Mouse (Mus musculus): ENCODE results near the gene Tmem115. TPM values are rescaled to one million over a fixed set of nuclear protein-coding genes. Genes with fewer than 3 reads are reported as not detected.

Gene Tmem115
- polyA plus RNA-seq, 1 experiment from 2014 or later: 39.3 TPM

DNA sequence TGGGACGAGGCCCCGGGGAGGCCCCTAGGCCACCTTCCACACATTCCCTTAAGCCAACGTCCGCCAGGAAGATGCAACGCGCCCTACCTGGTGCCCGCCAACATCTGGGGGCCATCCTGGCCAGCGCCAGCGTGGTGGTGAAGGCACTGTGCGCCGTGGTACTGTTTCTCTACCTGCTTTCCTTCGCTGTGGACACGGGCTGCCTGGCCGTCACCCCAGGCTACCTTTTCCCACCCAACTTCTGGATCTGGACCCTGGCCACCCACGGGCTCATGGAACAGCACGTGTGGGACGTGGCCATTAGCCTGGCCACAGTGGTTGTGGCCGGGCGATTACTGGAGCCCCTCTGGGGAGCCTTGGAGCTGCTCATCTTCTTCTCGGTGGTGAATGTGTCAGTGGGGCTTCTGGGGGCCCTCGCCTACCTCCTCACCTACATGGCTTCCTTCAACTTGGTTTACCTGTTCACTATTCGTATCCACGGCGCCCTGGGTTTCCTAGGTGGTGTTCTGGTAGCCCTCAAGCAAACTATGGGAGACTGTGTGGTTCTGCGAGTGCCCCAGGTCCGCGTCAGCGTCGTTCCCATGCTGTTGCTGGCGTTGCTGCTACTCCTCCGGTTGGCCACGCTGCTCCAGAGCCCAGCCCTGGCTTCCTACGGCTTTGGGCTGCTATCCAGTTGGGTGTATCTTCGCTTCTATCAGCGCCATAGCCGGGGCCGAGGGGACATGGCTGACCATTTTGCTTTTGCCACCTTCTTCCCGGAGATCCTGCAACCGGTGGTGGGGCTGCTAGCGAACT is 860 bp downstream of the Tmem115 start:
- peak; percentile 42 for DNase-seq (ENCODE audit: low spot score)
- H3K27ac ChIP-seq (replicated peaks): peak overlapping the region; percentile 84
- H3K4me1 ChIP-seq: peaks cover 40% of the 10 kb centered on the region
- H3K9me3 ChIP-seq: no peaks in the 10 kb centered on the region
- peaks cover 32% of the 10 kb centered on the region for H3K36me3 ChIP-seq (replicated peaks)
- H3K27me3 ChIP-seq (replicated peaks; ENCODE audit: low read depth, poor library complexity, severe bottlenecking): peaks cover 5% of the 10 kb centered on the region; the same call in 1 of the 2 replicates
- WGBS: 1% methylated on average over 40 of the region's 40 CpGs
- peak overlapping the region; percentile 93 for H3K4me3 ChIP-seq

DNA sequence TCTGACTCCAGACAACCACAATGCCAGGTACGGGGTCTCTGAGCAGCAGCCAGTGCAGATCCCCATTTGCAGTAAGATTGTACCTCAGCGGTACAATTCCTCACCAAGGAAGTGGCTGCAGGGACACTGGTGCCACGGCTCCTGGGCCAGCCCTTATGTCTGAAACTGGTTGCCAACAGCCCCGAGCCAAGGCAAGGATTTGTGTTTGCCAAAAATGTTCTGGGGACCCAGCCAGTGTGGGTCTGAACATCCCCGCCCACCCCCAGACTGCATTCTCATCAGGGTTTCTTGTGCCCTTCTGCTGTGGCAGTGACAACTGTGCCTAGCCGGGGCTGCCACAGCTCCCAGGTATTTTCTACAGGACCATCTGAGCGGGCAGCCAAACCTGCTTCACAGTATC is 4.5 kb downstream of the Tmem115 start:
- no peak overlapping the region for H3K4me3 ChIP-seq
- WGBS: 92% methylated on average over 7 of the region's 7 CpGs
- peaks cover 68% of the 10 kb centered on the region for H3K4me1 ChIP-seq
- H3K9me3 ChIP-seq: no peaks in the 10 kb centered on the region
- DNase-seq (ENCODE audit: low spot score): no peak
- H3K27ac ChIP-seq (replicated peaks): no peak overlapping the region
- H3K36me3 ChIP-seq (replicated peaks): peaks cover 40% of the 10 kb centered on the region
- no peaks in the 10 kb centered on the region for H3K27me3 ChIP-seq (replicated peaks; ENCODE audit: low read depth, poor library complexity, severe bottlenecking)

DNA sequence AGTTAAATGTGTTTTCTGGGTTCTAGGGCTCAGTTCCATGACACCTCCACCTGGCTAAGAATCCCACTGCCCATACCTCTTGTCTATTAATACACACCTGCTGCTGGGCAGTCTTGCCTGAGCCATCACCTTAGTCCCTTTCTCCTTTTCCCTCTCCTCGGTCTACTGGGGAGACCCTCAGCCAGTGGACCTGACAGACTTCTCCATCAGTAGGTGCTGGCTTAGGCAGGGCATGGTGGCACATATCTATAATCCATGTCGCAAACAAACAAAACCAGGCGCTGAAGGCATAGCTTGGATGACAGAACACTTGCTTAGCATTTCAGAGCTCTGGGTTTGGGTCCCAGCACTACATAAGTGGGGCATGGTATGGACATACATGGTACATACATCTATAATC is 5.0 kb downstream of the Tmem115 start:
- WGBS: 91% methylated on average over 3 of the region's 3 CpGs

DNA sequence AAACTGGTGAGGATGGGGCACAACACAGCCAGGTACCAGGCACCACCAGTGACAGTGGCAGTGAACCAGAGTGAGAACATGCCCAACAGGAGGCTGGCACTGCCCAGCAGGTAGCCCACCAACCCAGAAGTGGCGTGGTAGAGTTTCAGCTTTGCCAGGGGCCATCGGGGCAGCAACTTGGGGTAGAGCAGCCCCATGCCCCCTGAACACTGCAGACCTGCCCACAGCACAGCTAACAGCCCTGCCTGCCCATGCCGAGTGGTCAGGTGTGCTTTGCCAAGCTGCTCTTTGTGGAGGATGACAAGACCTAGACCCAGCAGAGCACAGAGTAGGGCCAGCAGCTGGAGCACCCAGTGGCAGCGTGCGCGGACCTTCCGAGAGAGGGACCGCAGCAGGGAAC is 6.2 kb downstream of the Tmem115 start:
- no peak overlapping the region for H3K27ac ChIP-seq (replicated peaks)
- no peaks in the 10 kb centered on the region for H3K9me3 ChIP-seq
- WGBS: 93% methylated on average over 8 of the region's 8 CpGs
- H3K4me1 ChIP-seq: peaks cover 59% of the 10 kb centered on the region
- DNase-seq (ENCODE audit: low spot score): no peak
- peaks cover 58% of the 10 kb centered on the region for H3K36me3 ChIP-seq (replicated peaks)
- H3K4me3 ChIP-seq: no peak overlapping the region; the same call in 1 of the 2 replicates
- H3K27me3 ChIP-seq (replicated peaks; ENCODE audit: low read depth, poor library complexity, severe bottlenecking): no peaks in the 10 kb centered on the region

More for the DNA sequence above, 5.0 kb downstream of the Tmem115 start:
- peaks cover 45% of the 10 kb centered on the region for H3K36me3 ChIP-seq (replicated peaks)
- H3K9me3 ChIP-seq: no peaks in the 10 kb centered on the region
- no peak overlapping the region for H3K27ac ChIP-seq (replicated peaks)
- H3K4me1 ChIP-seq: peaks cover 67% of the 10 kb centered on the region
- no peak overlapping the region for H3K4me3 ChIP-seq
- DNase-seq (ENCODE audit: low spot score): no peak
- H3K27me3 ChIP-seq (replicated peaks; ENCODE audit: low read depth, poor library complexity, severe bottlenecking): no peaks in the 10 kb centered on the region

DNA sequence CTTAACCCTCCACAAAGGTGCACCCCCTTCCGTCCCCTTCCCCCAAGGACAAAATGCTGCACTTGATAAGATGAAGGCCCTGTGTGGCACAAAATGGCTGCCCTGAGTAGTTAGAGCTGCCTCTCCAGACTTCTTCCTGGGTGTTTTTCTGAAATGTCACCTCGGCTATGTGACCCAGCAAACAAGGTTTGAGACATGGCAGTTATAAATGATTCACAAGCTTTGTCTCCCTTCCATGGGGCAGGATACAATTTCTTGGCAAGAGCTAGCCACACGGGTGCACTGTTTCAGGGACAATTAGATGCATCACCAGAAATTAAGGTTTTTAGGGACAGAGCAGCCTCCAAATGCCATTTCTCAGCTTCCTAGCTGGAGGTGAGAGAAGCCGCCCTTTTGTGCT is 6.7 kb downstream of the Tmem115 start:
- peaks cover 62% of the 10 kb centered on the region for H3K36me3 ChIP-seq (replicated peaks)
- DNase-seq (ENCODE audit: low spot score): no peak
- no peaks in the 10 kb centered on the region for H3K27me3 ChIP-seq (replicated peaks; ENCODE audit: low read depth, poor library complexity, severe bottlenecking)
- H3K27ac ChIP-seq (replicated peaks): no peak overlapping the region
- H3K9me3 ChIP-seq: no peaks in the 10 kb centered on the region
- peak overlapping the region; percentile 66; the same call in 1 of the 2 replicates for H3K4me3 ChIP-seq
- 80% methylated on average over 4 of the region's 4 CpGs for whole genome bisulfite sequencing
- peaks cover 58% of the 10 kb centered on the region for H3K4me1 ChIP-seq

DNA sequence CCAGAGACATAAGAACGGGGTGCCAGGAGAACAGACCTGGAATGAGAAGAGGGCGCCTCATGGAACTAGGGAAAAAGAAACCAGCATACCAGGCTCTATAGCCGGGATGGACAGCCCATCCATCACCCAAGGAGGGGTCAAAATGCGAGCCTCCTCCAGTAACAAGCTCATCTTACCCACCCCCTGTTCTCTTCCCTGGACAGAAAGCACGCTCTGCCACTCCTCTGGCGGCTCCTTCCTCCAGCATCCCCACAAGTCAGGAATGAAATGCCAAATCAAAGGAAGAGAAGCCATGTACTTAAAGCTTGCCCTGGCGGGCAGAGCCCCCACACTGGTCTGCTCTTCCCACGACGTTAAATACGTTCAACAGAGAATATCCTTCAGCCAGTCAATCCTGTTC is 7.3 kb downstream of the Tmem115 start:
- Histone ChIP-seq H3K4me3 (peak overlapping the region; percentile 66), H3K9me3 (no peaks in the 10 kb centered on the region), H3K27ac (replicated peaks) (no peak overlapping the region), H3K4me1 (peaks cover 57% of the 10 kb centered on the region), H3K27me3 (replicated peaks; ENCODE audit: low read depth, poor library complexity, severe bottlenecking) (no peaks in the 10 kb centered on the region), H3K36me3 (replicated peaks) (peaks cover 62% of the 10 kb centered on the region)
- no peak for DNase-seq (ENCODE audit: low spot score)
- WGBS: 42% methylated on average over 10 of the region's 10 CpGs

DNA sequence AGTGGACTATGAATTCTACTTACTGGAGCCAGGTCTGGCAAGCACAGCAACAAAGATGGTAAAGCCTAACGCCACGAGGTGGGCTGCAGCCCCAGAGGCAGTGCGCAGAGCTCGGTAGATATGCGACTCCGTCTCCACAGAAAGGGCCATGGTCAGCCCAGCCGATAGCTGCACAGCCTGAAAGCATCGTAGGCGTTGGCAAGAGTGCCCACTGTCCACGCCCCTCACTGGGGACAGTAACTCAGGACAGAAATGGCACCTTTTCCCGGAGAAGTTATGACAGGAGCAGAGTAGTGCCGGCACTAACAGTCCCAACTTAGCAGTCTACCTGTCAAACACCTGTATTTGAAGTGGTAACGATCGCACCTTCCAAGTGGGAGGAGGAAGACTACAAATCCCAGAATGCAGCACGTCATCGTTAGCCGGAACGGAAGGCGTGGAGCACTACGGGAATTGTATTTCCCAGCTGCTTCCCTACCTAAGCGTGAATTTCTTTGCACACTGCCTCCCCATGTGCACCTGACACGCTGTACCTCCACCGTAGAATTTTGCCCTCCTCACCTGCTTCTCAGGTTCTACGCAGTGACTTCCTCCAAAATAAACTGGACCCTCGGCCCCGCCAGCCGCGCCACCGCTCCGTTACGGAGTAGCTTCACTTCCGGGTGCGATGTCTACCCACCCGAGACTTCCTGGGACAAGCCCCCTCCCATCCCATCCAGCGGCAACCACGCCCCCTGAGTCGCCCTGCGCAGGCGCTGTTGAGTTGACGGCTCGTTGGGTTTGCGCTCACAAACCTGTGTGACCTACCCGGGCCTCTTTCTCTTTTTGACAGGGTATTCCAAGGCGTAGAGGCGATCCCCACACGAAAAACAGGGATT is 8.0 kb downstream of the Tmem115 start, which contains the start of the genes Cyb561d2 and Nprl2:
Gene Cyb561d2, minus strand, starts transcription at position 720 of the 878 bp plus-strand sequence.
Gene Nprl2, plus strand, starts transcription at position 753 of the 878 bp plus-strand sequence.
- no peaks in the 10 kb centered on the region for H3K27me3 ChIP-seq (replicated peaks; ENCODE audit: low read depth, poor library complexity, severe bottlenecking)
- under 1% methylated on average over 46 of the region's 46 CpGs for WGBS
- H3K36me3 ChIP-seq (replicated peaks): peaks cover 59% of the 10 kb centered on the region
- H3K4me3 ChIP-seq: peak within 1 kb of the TSS; percentile 66
- H3K9me3 ChIP-seq: no peaks in the 10 kb centered on the region
- peak within 1 kb of the TSS; percentile 75 for H3K27ac ChIP-seq (replicated peaks)
- peak; percentile 96 for DNase-seq (ENCODE audit: low spot score)
- peaks cover 57% of the 10 kb centered on the region for H3K4me1 ChIP-seq

DNA sequence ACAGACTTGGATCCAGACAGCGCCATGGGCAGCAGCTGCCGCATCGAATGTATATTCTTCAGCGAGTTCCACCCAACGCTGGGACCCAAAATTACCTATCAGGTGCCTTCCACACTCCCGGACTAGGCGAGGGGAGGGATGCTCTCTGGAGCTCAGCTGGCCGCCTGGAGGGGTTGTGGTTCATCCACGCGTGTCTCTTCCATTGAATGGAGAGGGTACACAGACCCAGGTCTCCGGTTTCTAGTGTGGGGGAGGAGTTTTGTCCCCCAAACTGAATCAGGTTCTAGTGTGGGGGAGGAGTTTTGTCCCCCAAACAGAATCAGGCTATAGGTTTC is 8.6 kb downstream of the Tmem115 start:
- no peak for DNase-seq (ENCODE audit: low spot score)
- under 1% methylated on average over 11 of the region's 11 CpGs for WGBS
- Histone ChIP-seq H3K4me1 (peaks cover 57% of the 10 kb centered on the region), H3K27me3 (replicated peaks; ENCODE audit: low read depth, poor library complexity, severe bottlenecking) (peaks cover 1% of the 10 kb centered on the region; the same call in 1 of the 2 replicates), H3K27ac (replicated peaks) (peak overlapping the region; percentile 75), H3K36me3 (replicated peaks) (peaks cover 53% of the 10 kb centered on the region), H3K4me3 (peak overlapping the region; percentile 66), H3K9me3 (no peaks in the 10 kb centered on the region)

DNA sequence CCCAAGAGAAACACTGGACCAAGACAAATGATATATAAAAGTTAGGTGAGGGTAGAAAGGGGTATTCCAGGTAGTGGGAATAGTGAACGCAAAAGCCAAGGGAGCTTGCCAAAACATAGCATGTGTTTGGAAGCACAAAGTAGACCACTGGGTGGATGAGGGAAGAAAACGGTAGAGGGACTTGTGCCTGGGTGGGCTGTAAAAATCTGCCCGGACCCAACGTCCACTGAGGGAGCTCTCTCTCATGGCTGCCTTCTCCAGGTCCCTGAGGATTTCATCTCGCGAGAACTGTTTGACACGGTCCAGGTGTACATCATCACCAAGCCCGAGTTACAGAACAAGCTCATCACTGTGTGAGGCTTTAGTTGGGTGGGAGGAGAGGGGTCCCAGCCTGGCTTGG is 9.0 kb downstream of the Tmem115 start:
- WGBS: 48% methylated on average over 8 of the region's 8 CpGs
- peaks cover 59% of the 10 kb centered on the region for H3K4me1 ChIP-seq

DNA sequence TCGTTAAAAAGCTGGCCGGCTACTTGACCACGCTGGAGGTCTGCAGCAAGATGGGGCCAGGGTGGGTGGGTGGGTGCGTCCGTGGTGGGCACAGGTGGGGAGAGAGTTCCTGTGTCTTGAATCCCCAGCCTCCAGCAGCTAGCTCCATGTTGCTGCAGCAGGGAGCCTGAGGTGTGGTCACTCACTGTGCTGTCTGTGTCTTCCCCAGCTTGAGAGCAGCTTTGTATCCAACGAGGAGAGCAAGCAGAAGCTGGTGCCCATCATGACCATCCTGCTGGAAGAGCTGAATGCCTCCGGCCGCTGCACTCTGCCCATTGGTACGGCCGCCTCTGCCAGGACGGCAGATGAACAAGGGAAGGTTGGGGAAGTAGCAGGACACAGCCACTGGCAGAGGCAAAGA is 9.6 kb downstream of the Tmem115 start:
- WGBS: 84% methylated on average over 11 of the region's 11 CpGs
- Histone ChIP-seq H3K9me3 (no peaks in the 10 kb centered on the region), H3K4me1 (peaks cover 60% of the 10 kb centered on the region), H3K27ac (replicated peaks) (no peak overlapping the region), H3K36me3 (replicated peaks) (peaks cover 43% of the 10 kb centered on the region), H3K27me3 (replicated peaks; ENCODE audit: low read depth, poor library complexity, severe bottlenecking) (peaks cover 11% of the 10 kb centered on the region; the same call in 1 of the 2 replicates), H3K4me3 (peak overlapping the region; percentile 66)
- DNase-seq (ENCODE audit: low spot score): no peak

More for the DNA sequence above, 9.0 kb downstream of the Tmem115 start:
- no peak for DNase-seq (ENCODE audit: low spot score)
- Histone ChIP-seq H3K27me3 (replicated peaks; ENCODE audit: low read depth, poor library complexity, severe bottlenecking) (peaks cover 5% of the 10 kb centered on the region; the same call in 1 of the 2 replicates), H3K4me3 (peak overlapping the region; percentile 66), H3K36me3 (replicated peaks) (peaks cover 49% of the 10 kb centered on the region), H3K27ac (replicated peaks) (peak overlapping the region; percentile 75; the same call in 1 of the 2 replicates), H3K9me3 (no peaks in the 10 kb centered on the region)

DNA sequence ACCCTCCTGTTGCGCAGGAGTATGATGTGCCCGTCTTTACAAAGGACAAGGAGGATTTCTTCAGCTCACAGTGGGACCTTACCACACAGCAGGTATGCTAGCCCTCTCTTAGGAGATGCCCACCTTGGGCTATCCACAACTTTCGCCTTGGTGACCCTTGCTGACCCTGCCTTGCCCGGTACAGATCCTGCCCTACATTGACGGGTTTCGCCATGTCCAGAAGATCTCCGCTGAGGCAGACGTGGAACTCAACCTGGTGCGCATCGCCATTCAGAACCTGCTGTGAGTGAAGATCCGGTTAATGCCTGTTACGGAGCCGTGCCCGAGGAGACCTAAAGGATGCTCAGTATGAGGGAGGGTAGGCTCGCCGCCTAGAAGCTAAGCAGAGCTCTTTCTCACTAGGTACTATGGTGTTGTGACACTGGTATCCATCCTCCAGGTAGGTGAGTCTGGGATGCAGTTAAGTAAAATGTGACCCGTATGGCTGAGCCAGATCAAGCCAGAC is 10.5 kb downstream of the Tmem115 start:
- 95% methylated on average over 17 of the region's 17 CpGs for WGBS
- H3K9me3 ChIP-seq: no peaks in the 10 kb centered on the region
- peaks cover 20% of the 10 kb centered on the region for H3K27me3 ChIP-seq (replicated peaks; ENCODE audit: low read depth, poor library complexity, severe bottlenecking)
- peaks cover 34% of the 10 kb centered on the region for H3K36me3 ChIP-seq (replicated peaks)
- H3K27ac ChIP-seq (replicated peaks): no peak overlapping the region
- no peak overlapping the region for H3K4me3 ChIP-seq
- H3K4me1 ChIP-seq: peaks cover 60% of the 10 kb centered on the region
- DNase-seq (ENCODE audit: low spot score): no peak

DNA sequence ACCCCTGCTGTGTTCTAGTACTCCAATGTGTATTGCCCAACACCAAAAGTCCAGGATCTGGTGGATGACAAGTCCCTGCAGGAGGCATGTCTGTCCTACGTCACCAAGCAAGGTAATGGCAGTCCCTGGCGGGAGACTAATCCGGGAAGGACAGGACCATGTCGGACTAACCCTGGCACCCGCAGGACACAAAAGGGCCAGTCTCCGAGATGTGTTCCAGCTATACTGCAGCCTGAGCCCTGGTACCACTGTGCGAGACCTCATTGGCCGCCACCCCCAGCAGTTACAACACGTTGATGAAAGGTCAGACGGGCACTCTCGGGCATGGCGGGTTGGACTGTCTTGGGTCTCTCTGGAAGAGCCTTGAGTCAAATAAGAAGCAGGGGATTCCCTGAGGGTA is 11.0 kb downstream of the Tmem115 start:
- 0 out of 2 replicates have a peak overlapping the region, but pooled peaks have one; percentile 6 for H3K4me3 ChIP-seq
- DNase-seq (ENCODE audit: low spot score): no peak
- peaks cover 25% of the 10 kb centered on the region for H3K27me3 ChIP-seq (replicated peaks; ENCODE audit: low read depth, poor library complexity, severe bottlenecking)
- no peaks in the 10 kb centered on the region for H3K9me3 ChIP-seq
- peaks cover 62% of the 10 kb centered on the region for H3K4me1 ChIP-seq
- no peak overlapping the region for H3K27ac ChIP-seq (replicated peaks)
- H3K36me3 ChIP-seq (replicated peaks): peaks cover 29% of the 10 kb centered on the region
- 93% methylated on average over 12 of the region's 12 CpGs for WGBS

All from embryonic facial prominence, embryonic 10.5 days (tissue).